Mouse (Mus musculus): ENCODE data around the gene Depp1. TPM values are rescaled to one million over a fixed set of nuclear protein-coding genes. Genes with fewer than 3 reads are reported as not detected.
A peak's percentile ranks its signal among the peaks of the same experiment; 100 is the strongest.

The Depp1 gene
- polyA plus RNA-seq, 1 experiment from 2014 or later: 65.7 TPM

DNA sequence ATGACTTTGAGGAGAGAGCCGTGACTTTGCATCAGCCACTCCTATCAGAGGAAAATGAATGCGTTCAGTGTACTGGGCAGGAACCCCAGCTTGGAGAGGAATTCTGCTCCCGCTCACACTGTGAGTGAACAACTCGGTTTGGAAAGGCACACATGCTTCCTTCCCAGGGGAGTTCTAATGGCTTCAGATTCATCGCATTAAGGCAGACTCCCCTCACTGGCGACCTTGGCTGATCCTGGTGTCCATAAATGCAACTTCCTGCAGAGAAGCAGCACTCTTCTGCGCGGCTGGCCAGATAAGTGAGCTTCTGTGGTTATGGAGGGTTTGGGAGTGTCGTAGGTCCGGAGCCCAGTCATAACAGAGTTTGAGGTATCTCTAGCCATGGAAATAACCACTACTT lies 20.6 kb upstream of the Depp1 start:
- peaks cover 12% of the 10 kb centered on the region for H3K4me1 ChIP-seq (ENCODE audit: control insufficient read depth, insufficient read depth, low read length)
- ATAC-seq (replicated peaks; ENCODE audit: extremely low read depth, insufficient read depth, low FRiP score): no peak

DNA sequence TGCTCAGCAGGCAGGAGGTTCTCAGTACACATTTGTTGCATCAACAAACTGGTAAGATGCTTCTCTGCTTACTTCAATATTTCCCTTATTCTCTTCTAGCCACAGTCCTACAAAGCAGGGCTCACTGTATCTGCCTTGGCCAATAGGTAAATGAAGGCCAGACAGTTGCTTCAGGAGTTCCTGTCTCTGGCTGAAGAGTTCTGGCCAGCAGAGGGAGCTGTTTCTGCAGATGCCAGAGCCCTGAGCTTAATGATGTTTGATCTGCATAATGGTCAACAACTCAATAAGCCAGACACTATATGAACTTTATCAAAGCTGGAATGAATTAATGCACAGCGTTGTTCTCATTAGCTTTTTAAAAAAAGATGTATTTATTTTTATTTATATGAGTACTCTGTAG lies 18.3 kb upstream of the Depp1 start:
- 31% methylated on average over 1 of the region's 1 CpGs for WGBS
- Histone ChIP-seq H3K27me3 (ENCODE audit: control insufficient read depth, insufficient read depth, low read length) (no peaks in the 10 kb centered on the region), H3K36me3 (ENCODE audit: control insufficient read depth, insufficient read depth) (no peaks in the 10 kb centered on the region; the same call in 1 of the 2 replicates), H3K4me3 (ENCODE audit: low read length) (no peak overlapping the region), H3K9me3 (replicated peaks; ENCODE audit: control insufficient read depth, low read length) (no peaks in the 10 kb centered on the region), H3K4me2 (ENCODE audit: low read depth, low read length) (no peak overlapping the region), H3K4me1 (ENCODE audit: control insufficient read depth, insufficient read depth, low read length) (peaks cover 35% of the 10 kb centered on the region), H3K9ac (ENCODE audit: low read length) (no peak overlapping the region), H3K27ac (ENCODE audit: low read length) (no peak overlapping the region)
- ATAC-seq (replicated peaks; ENCODE audit: extremely low read depth, insufficient read depth, low FRiP score): no peak

More for the DNA sequence above, 20.6 kb upstream of the Depp1 start:
- no peak overlapping the region for H3K9ac ChIP-seq (ENCODE audit: low read length)
- H3K36me3 ChIP-seq (ENCODE audit: control insufficient read depth, insufficient read depth): peaks cover 12% of the 10 kb centered on the region
- no peak overlapping the region for H3K4me2 ChIP-seq (ENCODE audit: low read depth, low read length)
- H3K4me3 ChIP-seq (ENCODE audit: low read length): no peak overlapping the region
- no peaks in the 10 kb centered on the region for H3K9me3 ChIP-seq (replicated peaks; ENCODE audit: control insufficient read depth, low read length)
- 80% methylated on average over 10 of the region's 10 CpGs for WGBS
- no peak overlapping the region for H3K27ac ChIP-seq (ENCODE audit: low read length)
- no peaks in the 10 kb centered on the region for H3K27me3 ChIP-seq (ENCODE audit: control insufficient read depth, insufficient read depth, low read length)

DNA sequence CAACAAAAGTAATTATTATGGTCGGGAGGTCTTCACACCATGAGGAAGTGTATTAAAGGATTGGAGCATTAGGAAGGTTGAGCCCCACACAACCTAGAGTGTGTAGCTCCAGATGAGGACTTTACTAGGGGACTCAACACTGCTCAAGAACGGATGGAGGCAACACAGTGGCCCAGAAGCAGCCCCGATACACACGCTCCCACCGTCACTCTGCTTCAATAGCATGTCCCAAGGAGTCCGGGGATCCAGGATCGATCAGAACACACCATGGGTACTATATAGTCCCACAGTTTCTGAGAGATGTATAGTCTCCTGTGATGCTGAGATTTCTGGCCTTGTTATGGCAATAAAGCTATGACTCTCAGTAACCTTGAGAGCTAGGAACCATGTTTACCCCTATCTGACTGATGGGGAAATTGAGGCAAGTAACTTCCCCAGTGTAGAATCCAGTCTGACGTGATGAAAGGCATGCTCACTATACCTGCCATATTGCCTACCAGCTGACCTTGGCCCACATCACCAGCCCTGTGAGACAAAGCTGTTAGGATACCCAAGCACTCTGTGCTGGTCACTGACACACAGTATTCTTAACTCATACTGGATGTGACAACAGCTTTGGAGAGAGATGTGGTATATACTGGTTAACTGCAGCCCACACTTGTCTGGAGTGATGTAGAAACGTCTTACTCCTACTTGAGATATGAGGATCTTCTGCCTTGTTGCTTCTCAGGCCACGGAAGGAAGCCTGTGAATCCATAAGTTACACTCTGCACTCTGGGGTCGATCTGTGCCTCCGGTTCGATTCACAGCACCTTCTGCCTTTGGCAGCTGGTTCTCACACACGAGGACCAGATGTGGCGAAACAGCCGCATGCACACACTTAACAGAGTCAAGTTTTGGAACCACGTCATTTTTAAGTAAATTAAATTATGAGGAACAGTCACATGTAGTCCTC lies 16.4 kb upstream of the Depp1 start:
- Histone ChIP-seq H3K9ac (ENCODE audit: low read length) (peak overlapping the region; percentile 72), H3K36me3 (ENCODE audit: control insufficient read depth, insufficient read depth) (no peaks in the 10 kb centered on the region; the same call in 1 of the 2 replicates), H3K9me3 (replicated peaks; ENCODE audit: control insufficient read depth, low read length) (no peaks in the 10 kb centered on the region), H3K27ac (ENCODE audit: low read length) (peak overlapping the region; percentile 99), H3K4me1 (ENCODE audit: control insufficient read depth, insufficient read depth, low read length) (peaks cover 44% of the 10 kb centered on the region), H3K4me2 (ENCODE audit: low read depth, low read length) (no peak overlapping the region), H3K4me3 (ENCODE audit: low read length) (no peak overlapping the region), H3K27me3 (ENCODE audit: control insufficient read depth, insufficient read depth, low read length) (no peaks in the 10 kb centered on the region)
- no peak for ATAC-seq (replicated peaks; ENCODE audit: extremely low read depth, insufficient read depth, low FRiP score)
- WGBS: 92% methylated on average over 17 of the region's 17 CpGs

DNA sequence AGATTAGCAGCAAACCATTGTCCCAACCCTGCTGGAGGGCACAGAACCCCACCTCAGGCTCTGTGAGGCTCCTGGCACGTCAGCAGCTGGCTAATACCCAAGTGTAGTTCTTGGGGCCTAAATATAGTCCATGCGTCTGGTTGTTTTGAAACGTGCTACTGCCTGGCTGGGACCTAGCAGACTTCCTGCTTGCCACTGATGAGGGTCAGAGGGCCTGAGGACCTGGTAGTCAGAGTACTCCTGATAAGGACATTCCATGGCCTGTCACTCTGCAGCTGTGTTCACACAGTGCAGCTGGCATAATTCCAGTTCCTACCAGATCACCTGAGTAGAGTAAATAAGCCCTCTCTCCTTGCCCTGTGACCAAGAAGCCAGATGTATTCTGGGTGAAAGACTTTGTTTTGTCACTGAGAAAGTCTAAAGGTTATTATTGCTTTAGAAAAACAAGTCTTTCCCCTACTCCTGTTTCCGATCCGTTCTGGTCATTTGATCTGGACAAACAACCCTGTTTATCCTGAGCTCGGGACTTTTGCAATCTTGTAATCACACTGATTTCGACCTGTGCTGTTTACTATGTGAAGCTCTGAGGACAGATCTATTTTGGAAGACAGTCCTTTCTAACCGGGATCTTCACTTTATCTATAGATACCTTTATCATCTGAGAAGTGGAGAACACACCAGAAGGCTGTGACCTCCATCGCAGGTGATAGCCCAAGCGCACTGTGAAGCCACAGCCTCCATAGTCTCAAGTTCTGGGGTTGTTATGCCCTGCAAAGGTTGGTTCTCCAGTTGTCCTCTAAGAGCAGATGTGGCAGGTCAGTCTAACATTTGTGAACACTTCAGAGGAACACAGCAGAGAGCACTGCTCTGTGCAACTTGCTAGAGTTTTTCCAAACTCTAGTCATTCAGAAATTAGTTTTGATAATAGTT lies 14.9 kb upstream of the Depp1 start:
- H3K9me3 ChIP-seq (replicated peaks; ENCODE audit: control insufficient read depth, low read length): no peaks in the 10 kb centered on the region
- peaks cover 48% of the 10 kb centered on the region for H3K4me1 ChIP-seq (ENCODE audit: control insufficient read depth, insufficient read depth, low read length)
- H3K27me3 ChIP-seq (ENCODE audit: control insufficient read depth, insufficient read depth, low read length): no peaks in the 10 kb centered on the region
- ATAC-seq (replicated peaks; ENCODE audit: extremely low read depth, insufficient read depth, low FRiP score): peak; percentile 96
- peak overlapping the region; percentile 21; the same call in 1 of the 2 replicates for H3K4me2 ChIP-seq (ENCODE audit: low read depth, low read length)
- peak overlapping the region; percentile 99 for H3K27ac ChIP-seq (ENCODE audit: low read length)
- no peak overlapping the region for H3K4me3 ChIP-seq (ENCODE audit: low read length)
- peak overlapping the region; percentile 72 for H3K9ac ChIP-seq (ENCODE audit: low read length)
- H3K36me3 ChIP-seq (ENCODE audit: control insufficient read depth, insufficient read depth): no peaks in the 10 kb centered on the region; the same call in 1 of the 2 replicates
- 14% methylated on average over 10 of the region's 10 CpGs for WGBS

DNA sequence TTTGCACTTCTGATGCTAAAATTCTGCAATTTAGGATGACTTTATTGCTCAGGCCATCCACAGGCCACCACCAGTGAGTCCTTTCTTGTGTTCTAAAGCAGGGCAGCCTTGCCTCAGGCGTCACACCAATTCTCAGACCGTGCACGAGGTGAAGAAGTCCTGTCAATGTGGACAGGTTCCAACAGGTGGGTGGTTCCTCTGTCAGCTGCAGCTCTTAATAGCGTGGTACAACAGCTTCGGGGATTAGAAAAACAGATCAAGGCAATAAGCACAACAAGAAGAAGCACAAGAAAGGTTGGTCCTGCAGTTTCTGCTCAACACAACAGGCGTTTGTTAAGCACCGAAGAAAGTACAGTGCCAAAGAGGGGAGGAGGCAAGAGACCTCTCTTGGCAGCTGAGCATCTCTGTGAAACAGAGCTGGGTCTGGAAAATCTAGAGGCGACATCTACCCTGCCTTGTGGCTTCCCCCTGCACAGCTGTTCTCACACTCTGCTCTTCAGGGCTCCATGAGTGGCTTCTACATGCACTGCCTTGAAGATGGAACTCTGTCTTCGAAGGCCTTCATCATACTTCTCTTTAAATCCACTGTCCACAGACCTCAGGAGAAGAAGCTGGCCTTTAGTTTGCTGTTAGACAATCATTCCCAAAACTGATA lies 13.7 kb upstream of the Depp1 start:
- no peaks in the 10 kb centered on the region for H3K27me3 ChIP-seq (ENCODE audit: control insufficient read depth, insufficient read depth, low read length)
- no peak for ATAC-seq (replicated peaks; ENCODE audit: extremely low read depth, insufficient read depth, low FRiP score)
- H3K4me2 ChIP-seq (ENCODE audit: low read depth, low read length): no peak overlapping the region
- H3K4me1 ChIP-seq (ENCODE audit: control insufficient read depth, insufficient read depth, low read length): peaks cover 48% of the 10 kb centered on the region
- peak overlapping the region; percentile 99 for H3K27ac ChIP-seq (ENCODE audit: low read length)
- no peaks in the 10 kb centered on the region for H3K9me3 ChIP-seq (replicated peaks; ENCODE audit: control insufficient read depth, low read length)
- 53% methylated on average over 9 of the region's 9 CpGs for WGBS
- no peaks in the 10 kb centered on the region; the same call in 1 of the 2 replicates for H3K36me3 ChIP-seq (ENCODE audit: control insufficient read depth, insufficient read depth)
- H3K9ac ChIP-seq (ENCODE audit: low read length): no peak overlapping the region
- no peak overlapping the region for H3K4me3 ChIP-seq (ENCODE audit: low read length)

DNA sequence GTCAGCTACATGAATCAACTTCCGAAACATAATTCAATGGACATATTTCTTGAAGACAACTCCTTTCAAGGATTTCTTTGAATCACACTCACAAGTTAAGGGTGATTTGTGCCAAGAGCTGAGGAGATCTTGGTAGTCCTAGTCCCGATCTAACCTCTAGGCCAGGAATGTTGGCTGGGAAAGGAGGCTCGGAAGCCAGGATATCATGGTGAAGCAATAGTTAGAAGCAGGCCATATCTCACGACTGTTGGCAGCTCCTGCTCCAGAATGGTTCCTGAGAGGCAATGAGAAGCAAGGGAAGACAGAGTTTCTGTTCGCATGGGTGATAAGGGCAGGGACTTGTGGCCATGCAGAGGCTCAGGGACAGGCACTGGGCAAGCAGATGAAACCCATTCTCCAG lies 12.9 kb upstream of the Depp1 start:
- H3K9ac ChIP-seq (ENCODE audit: low read length): no peak overlapping the region
- ATAC-seq (replicated peaks; ENCODE audit: extremely low read depth, insufficient read depth, low FRiP score): no peak
- 52% methylated on average over 5 of the region's 5 CpGs for WGBS
- H3K9me3 ChIP-seq (replicated peaks; ENCODE audit: control insufficient read depth, low read length): no peaks in the 10 kb centered on the region
- no peak overlapping the region for H3K4me2 ChIP-seq (ENCODE audit: low read depth, low read length)
- no peaks in the 10 kb centered on the region for H3K27me3 ChIP-seq (ENCODE audit: control insufficient read depth, insufficient read depth, low read length)
- peaks cover 49% of the 10 kb centered on the region for H3K4me1 ChIP-seq (ENCODE audit: control insufficient read depth, insufficient read depth, low read length)
- H3K36me3 ChIP-seq (ENCODE audit: control insufficient read depth, insufficient read depth): no peaks in the 10 kb centered on the region; the same call in 1 of the 2 replicates
- H3K27ac ChIP-seq (ENCODE audit: low read length): peak overlapping the region; percentile 30
- H3K4me3 ChIP-seq (ENCODE audit: low read length): no peak overlapping the region

DNA sequence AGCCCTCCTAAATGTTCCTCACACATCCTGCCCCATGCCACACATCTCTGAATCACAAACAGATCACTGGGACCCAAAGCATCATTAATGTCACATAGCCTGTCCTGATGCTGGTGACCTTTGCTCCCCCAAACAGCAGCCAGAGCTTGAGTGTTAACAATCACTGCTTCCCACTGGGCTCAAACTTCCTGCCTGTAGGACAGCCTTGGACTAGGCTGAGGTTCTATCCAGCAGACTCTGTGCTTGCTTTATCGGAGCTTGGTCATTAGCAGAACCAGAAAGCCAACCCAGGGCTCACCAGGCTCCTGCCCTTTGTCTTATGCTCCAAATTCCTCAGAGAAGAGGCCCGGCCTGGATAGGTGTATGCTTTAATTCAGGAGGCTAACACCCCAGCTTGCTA lies 11.5 kb upstream of the Depp1 start:
- Histone ChIP-seq H3K4me1 (ENCODE audit: control insufficient read depth, insufficient read depth, low read length) (peaks cover 59% of the 10 kb centered on the region), H3K27ac (ENCODE audit: low read length) (peak overlapping the region; percentile 48), H3K27me3 (ENCODE audit: control insufficient read depth, insufficient read depth, low read length) (no peaks in the 10 kb centered on the region), H3K4me2 (ENCODE audit: low read depth, low read length) (no peak overlapping the region), H3K36me3 (ENCODE audit: control insufficient read depth, insufficient read depth) (no peaks in the 10 kb centered on the region; the same call in 1 of the 2 replicates), H3K9me3 (replicated peaks; ENCODE audit: control insufficient read depth, low read length) (no peaks in the 10 kb centered on the region), H3K4me3 (ENCODE audit: low read length) (no peak overlapping the region), H3K9ac (ENCODE audit: low read length) (no peak overlapping the region)
- WGBS: 76% methylated on average over 2 of the region's 2 CpGs
- ATAC-seq (replicated peaks; ENCODE audit: extremely low read depth, insufficient read depth, low FRiP score): no peak

DNA sequence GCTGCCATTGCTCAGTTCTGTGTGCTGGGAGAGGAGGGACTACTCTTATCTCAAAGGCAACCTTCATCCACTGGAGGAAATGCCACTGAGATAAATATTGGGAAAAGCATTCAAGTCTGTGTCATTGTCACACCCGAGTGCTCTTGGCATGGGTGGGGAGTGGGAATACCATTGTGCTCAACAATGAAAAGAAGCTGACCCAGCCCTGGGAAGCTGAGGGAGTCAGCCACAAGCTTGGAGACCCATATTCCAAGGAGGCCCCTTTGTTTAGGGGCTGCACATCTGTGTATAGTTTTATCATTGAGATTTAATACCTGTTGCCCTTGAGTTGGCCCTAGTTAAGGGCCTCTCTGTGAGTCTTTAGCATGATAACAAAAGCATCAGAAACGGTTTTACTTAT lies 10.7 kb upstream of the Depp1 start:
- Histone ChIP-seq H3K27ac (ENCODE audit: low read length) (peak overlapping the region; percentile 48), H3K27me3 (ENCODE audit: control insufficient read depth, insufficient read depth, low read length) (no peaks in the 10 kb centered on the region), H3K4me3 (ENCODE audit: low read length) (no peak overlapping the region), H3K36me3 (ENCODE audit: control insufficient read depth, insufficient read depth) (no peaks in the 10 kb centered on the region), H3K9ac (ENCODE audit: low read length) (no peak overlapping the region), H3K4me1 (ENCODE audit: control insufficient read depth, insufficient read depth, low read length) (peaks cover 59% of the 10 kb centered on the region), H3K4me2 (ENCODE audit: low read depth, low read length) (no peak overlapping the region), H3K9me3 (replicated peaks; ENCODE audit: control insufficient read depth, low read length) (no peaks in the 10 kb centered on the region)
- 42% methylated on average over 2 of the region's 2 CpGs for WGBS
- ATAC-seq (replicated peaks; ENCODE audit: extremely low read depth, insufficient read depth, low FRiP score): no peak

Data from heart, embryonic 16.5 days (tissue).